Mouse (Mus musculus) midbrain, postnatal 0 days (tissue): ENCODE data around the gene Dnm3. TPM values are rescaled to one million over a fixed set of nuclear protein-coding genes. Genes with fewer than 3 reads are reported as not detected.
"Not testable (repeated sequence)": the region's sequence is repeated elsewhere in the genome, so short reads cannot be mapped to it uniquely, and the experiment has no call there.

Experiments used
- ATAC-seq: fragments of 200-750 bp; cut with Nextera tagmentation; 2 replicates; pipeline ENCODE4 v1.8.0; 2017; ENCODE audit warnings: moderate number of reproducible peaks, mild to moderate bottlenecking, moderate TSS enrichment, moderate library complexity; ENCODE audit not compliant: low FRiP score
- DNase-seq: peaks from one replicate; pipeline ENCODE4 v3.0.0-alpha.2; 2015; ENCODE audit warnings: low spot score
- H3K27ac ChIP-seq: fragments of 300-500 bp; sonication (generic); 2 replicates; pipeline ENCODE4 v1.5.1; 2014; ENCODE audit warnings: low read depth, mild to moderate bottlenecking, low read length, mixed read lengths
- H3K27me3 ChIP-seq: fragments of 300-500 bp; sonication (generic); 2 replicates; pipeline ENCODE4 v1.6.1; 2014; ENCODE audit warnings: low read length, control low read depth, mixed read lengths; ENCODE audit not compliant: insufficient read depth
- H3K36me3 ChIP-seq: fragments of 300-500 bp; sonication (generic); 2 replicates; pipeline ENCODE4 v1.6.1; 2014; ENCODE audit warnings: low read length, control low read depth, mixed read lengths; ENCODE audit not compliant: insufficient read depth
- H3K4me1 ChIP-seq: fragments of 300-500 bp; sonication (generic); 2 replicates; pipeline ENCODE4 v1.6.1; 2014; ENCODE audit warnings: mild to moderate bottlenecking, control low read depth, antibody characterized with exemption, low read length, mixed read lengths; ENCODE audit not compliant: insufficient read depth
- H3K4me2 ChIP-seq: fragments of 300-500 bp; sonication (generic); 2 replicates; pipeline ENCODE4 v1.6.1; 2014; ENCODE audit warnings: low read depth, mild to moderate bottlenecking, low read length, mixed read lengths; ENCODE audit not compliant: poor library complexity, severe bottlenecking
- H3K4me3 ChIP-seq: fragments of 300-500 bp; sonication (generic); 2 replicates; pipeline ENCODE4 v1.5.1; 2014; ENCODE audit warnings: low read depth, mild to moderate bottlenecking, low read length, moderate library complexity
- H3K9ac ChIP-seq: fragments of 300-500 bp; sonication (generic); replicated peaks from 2 replicates; pipeline ENCODE4 v1.6.1; 2014; ENCODE audit warnings: mild to moderate bottlenecking, low read length, moderate library complexity, mixed read lengths; ENCODE audit not compliant: poor library complexity, severe bottlenecking
- H3K9me3 ChIP-seq: fragments of 300-500 bp; sonication (generic); 2 replicates; pipeline ENCODE4 v1.6.1; 2016; ENCODE audit warnings: low read length, control low read depth
- CTCF ChIP-seq: IDR thresholded peaks from 2 replicates; pipeline ENCODE4 v1.5.1; 2016; ENCODE audit warnings: antibody characterized with exemption, mild to moderate bottlenecking
- WGBS: fragments of 180-500 bp; shearing (Covaris S2); extraction: QIAGEN DNeasy Blood & Tissue Kit; methylation state at CpG from one replicate; pipeline ENCODE4 v1.1.7; 2014; 5-methylcytosine and 5-hydroxymethylcytosine counted together
- polyA plus RNA-seq: library from polyadenylated mRNA; unstranded; fragments of >200 nt; fragmentation: Nextera tagmentation; extraction: Ambion mirVana; gene quantifications from 2 replicates; pipeline ENCODE4 v1.2.1, GENCODE M21; 2015
- total RNA-seq: library from RNA; depleted of rRNA; stranded (reverse); fragments of >200 nt; gene quantifications from 2 replicates; pipeline ENCODE4 v1.2.3, GENCODE M21; 2014

The Dnm3 gene
- total and polyA plus RNA-seq, 2 experiments from 2014 or later, result 67.0 to 88.5 TPM

DNA sequence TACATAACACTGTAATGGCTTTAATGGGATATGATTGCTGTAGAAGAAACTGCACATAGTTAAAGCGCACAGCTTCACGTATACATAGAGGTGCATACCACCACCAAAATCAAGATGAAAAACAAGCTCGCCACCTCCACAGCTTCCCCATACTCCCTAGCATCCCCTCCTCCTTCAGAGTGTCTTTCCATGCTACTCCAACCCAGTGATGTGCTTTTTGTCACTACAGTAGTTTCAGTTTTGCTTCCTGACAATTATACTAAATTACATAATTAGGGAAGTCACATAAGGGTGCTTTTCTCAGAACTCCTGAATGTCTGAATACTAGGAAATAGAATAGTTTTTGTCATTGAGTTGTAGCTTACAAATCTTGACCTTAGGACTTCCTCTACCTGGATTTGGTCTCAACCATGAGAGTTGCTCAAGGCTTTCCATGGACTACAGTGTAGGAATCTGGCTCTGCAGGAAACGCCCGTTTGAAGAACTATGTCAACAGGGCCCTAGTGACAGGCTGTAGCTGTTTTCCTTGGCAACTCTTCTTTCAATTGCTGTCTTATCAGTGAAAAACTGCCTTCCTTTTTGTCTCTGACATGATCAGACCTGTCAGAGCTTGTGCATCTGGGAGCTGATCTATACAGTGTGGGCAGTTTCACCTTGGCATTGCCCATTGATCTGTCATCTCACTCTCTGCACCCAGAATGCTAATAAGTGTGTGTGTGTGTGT, 89.2 kb downstream of the Dnm3 start:
- Histone ChIP-seq H3K9ac (no peak overlapping the region), H3K9me3 (no peaks in the 10 kb centered on the region), H3K36me3 (no peaks in the 10 kb centered on the region), H3K4me3 (no peak overlapping the region), H3K27me3 (no peaks in the 10 kb centered on the region), H3K27ac (no peak overlapping the region), H3K4me1 (peaks cover 5% of the 10 kb centered on the region; the same call in 1 of the 2 replicates), H3K4me2 (no peak overlapping the region)
- DNase-seq, result no peak
- ATAC-seq, result no peak
- no peak for TF ChIP-seq CTCF
- WGBS, result 86% methylated on average over 5 of the region's 5 CpGs

DNA sequence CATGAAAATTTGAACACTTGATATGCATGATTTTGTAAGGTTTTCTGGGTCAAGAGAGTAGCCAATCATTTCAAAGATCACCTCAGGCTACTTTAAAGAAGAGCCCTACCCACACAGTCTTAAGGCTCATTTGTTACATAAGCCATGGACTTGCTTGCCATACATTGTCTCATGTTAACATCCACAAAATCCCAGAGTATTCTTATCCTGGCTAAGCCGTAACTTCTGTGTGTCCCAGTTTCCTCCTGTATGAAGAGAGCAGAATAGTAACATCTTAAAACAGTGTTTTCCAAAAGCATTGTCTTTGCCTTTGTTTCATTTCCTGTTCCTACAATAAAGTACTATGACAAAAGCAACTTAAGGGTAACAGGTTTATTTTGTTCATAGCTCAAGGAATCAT, 104.8 kb downstream of the Dnm3 start:
- H3K36me3 ChIP-seq, DNase-seq, H3K27me3 ChIP-seq, H3K4me2 ChIP-seq, H3K4me1 ChIP-seq, H3K27ac ChIP-seq, H3K9me3 ChIP-seq, ATAC-seq, H3K4me3 ChIP-seq, H3K9ac ChIP-seq: not testable (repeated sequence)
- 95% methylated on average over 1 of the region's 1 CpGs for WGBS

DNA sequence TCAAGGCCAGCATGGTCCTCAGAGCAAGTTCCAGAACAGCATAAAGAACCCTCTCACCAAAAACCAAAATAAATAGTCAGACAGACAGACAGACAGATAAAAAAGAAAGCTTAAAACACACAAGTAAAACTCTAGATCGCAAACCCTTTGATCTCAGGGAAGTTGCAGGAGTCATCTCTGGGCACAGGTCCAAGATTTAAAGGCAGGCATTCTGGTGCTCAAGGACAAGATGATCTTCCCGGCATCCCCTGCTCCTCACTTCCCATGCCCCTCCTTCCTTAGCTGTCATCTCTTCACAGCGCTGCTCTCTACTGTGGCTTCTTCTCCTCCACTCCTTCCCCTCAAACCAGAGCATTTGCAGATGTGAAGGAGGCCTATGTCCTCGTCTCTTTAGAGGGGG, 108.1 kb downstream of the Dnm3 start:
- no peak overlapping the region for H3K4me2 ChIP-seq
- H3K4me3 ChIP-seq, result no peak overlapping the region
- no peaks in the 10 kb centered on the region for H3K36me3 ChIP-seq
- no peaks in the 10 kb centered on the region for H3K9me3 ChIP-seq
- no peak overlapping the region for H3K27ac ChIP-seq
- H3K9ac ChIP-seq, result no peak overlapping the region
- no peak for TF ChIP-seq CTCF
- H3K4me1 ChIP-seq, result no peaks in the 10 kb centered on the region
- no peak for DNase-seq
- no peak for ATAC-seq
- 75% methylated on average over 4 of the region's 4 CpGs for WGBS
- no peaks in the 10 kb centered on the region for H3K27me3 ChIP-seq

DNA sequence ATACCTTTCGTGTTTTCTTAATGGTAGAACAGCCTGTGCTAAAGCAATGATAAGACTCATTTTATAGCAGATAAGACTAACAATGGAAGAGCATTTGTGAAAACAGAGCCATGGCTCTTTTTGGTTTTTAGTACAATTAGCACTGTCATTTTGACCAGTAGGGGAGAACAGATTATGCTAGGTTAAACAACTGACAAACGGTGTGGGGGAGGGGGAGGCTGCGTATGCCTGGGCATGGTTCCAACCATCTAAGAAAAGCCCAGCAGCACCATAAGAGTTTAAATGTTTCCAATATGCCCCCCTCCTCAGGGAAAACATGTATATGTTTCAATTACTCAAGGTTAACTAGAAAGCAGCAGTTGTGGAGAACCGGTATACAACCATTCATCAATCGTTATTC, 115.9 kb downstream of the Dnm3 start:
- 38% methylated on average over 5 of the region's 5 CpGs for WGBS
- H3K4me1 ChIP-seq, result no peaks in the 10 kb centered on the region
- no peak overlapping the region for H3K27ac ChIP-seq
- TF ChIP-seq CTCF, result peak; percentile 25; the same call in 1 of the 2 replicates
- H3K9me3 ChIP-seq, result no peaks in the 10 kb centered on the region
- H3K9ac ChIP-seq, result no peak overlapping the region
- H3K36me3 ChIP-seq, result no peaks in the 10 kb centered on the region
- ATAC-seq, result no peak
- peak; percentile 59 for DNase-seq
- H3K4me2 ChIP-seq, result no peak overlapping the region
- no peaks in the 10 kb centered on the region for H3K27me3 ChIP-seq
- no peak overlapping the region for H3K4me3 ChIP-seq

DNA sequence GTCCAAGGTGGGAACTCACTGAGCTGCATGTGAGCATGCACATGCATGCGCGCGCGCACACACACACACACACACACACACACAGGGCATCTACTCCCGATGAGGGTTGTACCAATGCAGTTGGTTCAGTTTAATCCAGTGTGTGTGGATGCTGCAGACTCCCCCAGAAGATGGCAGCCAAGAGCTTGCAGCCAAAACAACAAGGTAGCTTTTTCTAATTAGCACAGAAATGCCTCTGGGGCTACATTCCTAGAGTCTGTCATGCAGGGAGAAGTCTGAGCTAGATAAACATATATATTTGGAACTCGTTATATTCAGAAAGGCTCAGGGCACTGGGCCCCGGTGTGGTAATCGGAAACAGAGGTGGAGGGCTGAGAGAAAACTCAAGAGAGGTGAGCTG, 118.6 kb downstream of the Dnm3 start:
- DNase-seq, result peak; percentile 80
- H3K36me3 ChIP-seq, result no peaks in the 10 kb centered on the region

DNA sequence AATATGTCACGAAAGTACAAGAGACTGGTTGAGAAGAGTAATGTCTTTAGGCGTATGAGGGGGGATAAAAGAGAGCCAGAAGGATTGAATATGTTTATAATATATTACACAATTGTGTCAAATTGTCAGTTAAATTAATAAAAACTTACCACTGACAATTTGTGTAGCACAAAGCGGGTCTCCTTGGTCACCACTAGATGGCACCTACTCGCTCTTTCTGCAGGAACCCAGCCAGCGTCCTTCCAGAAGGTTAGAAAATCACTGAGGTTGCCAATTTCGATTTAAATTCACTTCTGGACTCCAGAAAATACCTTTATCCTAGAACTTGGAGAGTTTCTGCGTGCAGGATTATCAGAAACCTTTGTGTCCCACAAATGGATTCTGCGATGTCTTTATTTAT, 119.8 kb downstream of the Dnm3 start:
- no peaks in the 10 kb centered on the region for H3K36me3 ChIP-seq
- peak; percentile 85 for TF ChIP-seq CTCF
- no peak overlapping the region for H3K4me3 ChIP-seq
- no peak overlapping the region for H3K4me2 ChIP-seq
- WGBS, result 31% methylated on average over 8 of the region's 8 CpGs
- H3K27ac ChIP-seq, result no peak overlapping the region
- no peaks in the 10 kb centered on the region for H3K9me3 ChIP-seq
- no peaks in the 10 kb centered on the region for H3K27me3 ChIP-seq
- no peaks in the 10 kb centered on the region for H3K4me1 ChIP-seq
- H3K9ac ChIP-seq, result no peak overlapping the region
- peak; percentile 83 for DNase-seq
- 0 out of 2 replicates have a peak, but pooled peaks have one; percentile 41 for ATAC-seq

More for the DNA sequence above, 118.6 kb downstream of the Dnm3 start:
- H3K27ac ChIP-seq, result no peak overlapping the region
- no peak overlapping the region for H3K4me3 ChIP-seq
- 52% methylated on average over 8 of the region's 8 CpGs for WGBS
- ATAC-seq, result peak; percentile 61
- no peak overlapping the region for H3K4me2 ChIP-seq
- TF ChIP-seq CTCF, result peak; percentile 92
- no peaks in the 10 kb centered on the region for H3K4me1 ChIP-seq
- H3K9me3 ChIP-seq, result no peaks in the 10 kb centered on the region
- H3K9ac ChIP-seq, result no peak overlapping the region
- no peaks in the 10 kb centered on the region for H3K27me3 ChIP-seq
